8 mouse cellular contexts compared by ENCODE assay signal in the genomic region with DNA sequence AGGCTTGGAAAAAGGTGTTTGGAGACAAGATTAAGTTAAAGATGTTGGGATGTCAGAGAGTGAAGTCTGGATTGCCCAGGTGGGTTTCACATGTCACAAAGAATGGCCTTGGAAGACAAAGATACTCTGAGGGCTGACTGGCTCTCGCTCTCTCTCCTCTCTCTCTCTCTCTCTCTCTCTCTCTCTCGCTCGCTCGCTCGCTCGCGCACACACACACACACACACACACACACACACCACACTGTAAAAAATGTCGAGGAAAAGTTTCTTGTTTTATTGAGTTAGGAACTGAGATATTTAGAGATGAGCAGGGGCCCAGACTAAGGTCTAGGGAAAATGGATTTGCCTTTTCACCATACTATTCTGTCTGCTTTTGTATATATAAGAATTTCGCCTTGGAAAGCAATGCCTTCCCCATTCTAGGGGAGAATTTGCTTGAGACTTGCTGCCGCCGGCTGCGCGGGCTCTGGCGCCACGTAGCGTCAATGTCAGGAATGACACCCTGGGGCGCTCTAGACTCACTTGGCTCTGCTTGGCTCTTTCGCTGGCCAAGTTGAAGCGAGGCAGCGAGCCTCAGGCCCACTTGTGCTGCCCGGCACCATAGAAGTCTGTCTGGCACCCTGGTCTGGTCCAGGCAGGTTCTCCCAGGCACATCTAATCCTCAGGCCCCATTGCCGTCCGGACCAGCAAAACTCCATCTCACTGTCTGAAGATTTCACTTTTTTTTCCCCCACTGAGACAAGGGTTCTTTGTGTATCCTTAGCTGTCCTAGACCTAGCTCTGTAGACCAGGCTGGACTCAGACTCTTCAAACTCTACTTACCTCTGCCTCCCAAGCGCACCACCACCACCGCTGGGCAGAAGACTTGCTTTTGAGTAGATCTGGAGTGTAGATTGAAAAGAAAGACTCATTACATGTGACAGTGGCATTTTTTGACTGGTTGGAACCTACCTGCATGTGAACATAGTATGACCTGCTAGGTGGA. TPM values are rescaled to one million over a fixed set of nuclear protein-coding genes. Genes with fewer than 3 reads are reported as not detected.
DNase-seq lines count a peak whose midpoint lies in the region; ATAC-seq and TF ChIP-seq lines count a peak whose summit lies in the region.

No protein-coding gene starts in this region.

- ATAC-seq in forebrain, embryonic 12.5 days (ENCODE audit: low FRiP score): peak; percentile 85
- peak; percentile 48; the same call in 1 of the 2 replicates for ATAC-seq in neutrophil, adult 5-6 weeks (ENCODE audit: extremely low read depth, insufficient number of reproducible peaks, low FRiP score, poor library complexity, severe bottlenecking)

- TF ChIP-seq POLR2A in thymus, adult 2 months (IDR thresholded peaks at IDR 0.05; ENCODE audit: control insufficient read depth, extremely low read depth, insufficient read depth, low read length, poor library complexity): no peak

- peak; percentile 66 for TF ChIP-seq CTCF in E14TG2a.4 (conservative IDR thresholded peaks at IDR 0.05; ENCODE audit: low read length)
- TF ChIP-seq CTCF in thymus, adult 2 months (IDR thresholded peaks at IDR 0.05; ENCODE audit: borderline replicate concordance, control insufficient read depth, extremely low read depth, insufficient read depth, low read length, poor library complexity): peak; percentile 87

- H3K9ac ChIP-seq in forebrain, embryonic 12.5 days: no peak overlapping the region

- peaks cover 68% of the 10 kb centered on the region for H3K4me1 ChIP-seq in E14TG2a.4 (replicated peaks; ENCODE audit: low read depth, low read length)
- H3K4me1 ChIP-seq in forebrain, embryonic 12.5 days: 0 out of 2 replicates have a peak, but pooled peaks cover 5% of the 10 kb centered on the region
- no peaks in the 10 kb centered on the region for H3K4me1 ChIP-seq in thymus, adult 2 months (replicated peaks; ENCODE audit: control insufficient read depth, insufficient read depth, low read length)

- no peak overlapping the region for H3K27ac ChIP-seq in forebrain, embryonic 12.5 days
- no peak overlapping the region for H3K27ac ChIP-seq in thymus, adult 2 months (ENCODE audit: control insufficient read depth, insufficient read depth, low read length)

- H3K4me3 ChIP-seq in E14TG2a.4 (replicated peaks; ENCODE audit: low read length): no peak overlapping the region
- no peak overlapping the region for H3K4me3 ChIP-seq in forebrain, embryonic 12.5 days (replicated peaks)
- no peak overlapping the region for H3K4me3 ChIP-seq in thymus, adult 2 months (ENCODE audit: control insufficient read depth, insufficient read depth, low read length)

- DNase-seq in c-Kit-positive CD71-positive TER-119-negative erythroid progenitor cells, embryonic 14.5 days (ENCODE audit: low read depth): peak; percentile 31
- peak; percentile 89 to 93 for DNase-seq in heart, postnatal 14 days
- DNase-seq in layer of hippocampus, adult 11-12 months (ENCODE audit: low spot score): peak; percentile 85
- peak; percentile 71 for DNase-seq in lung, adult 18-20 months
- peak; percentile 75 for DNase-seq in thymus, adult 2 months

- H3K9me3 ChIP-seq in E14TG2a.4 (ENCODE audit: low read length): no peaks in the 10 kb centered on the region
- H3K9me3 ChIP-seq in forebrain, embryonic 12.5 days: no peaks in the 10 kb centered on the region

- no peak overlapping the region for H3K4me2 ChIP-seq in forebrain, embryonic 12.5 days

- H3K27me3 ChIP-seq in E14TG2a.4 (ENCODE audit: insufficient read depth, low read length): no peaks in the 10 kb centered on the region
- peaks cover 8% of the 10 kb centered on the region; the same call in 1 of the 2 replicates for H3K27me3 ChIP-seq in forebrain, embryonic 12.5 days
- no peaks in the 10 kb centered on the region for H3K27me3 ChIP-seq in thymus, adult 2 months (ENCODE audit: control insufficient read depth, insufficient read depth, low read length)

- 30% methylated on average over 24 of the region's 25 CpGs for WGBS in forebrain, embryonic 12.5 days
- 39% methylated on average over 25 of the region's 25 CpGs for WGBS in thymus, adult 2 months

- intact Hi-C loops in heart, postnatal 14 days (cut with DNase I): loop anchor here (2.0 to 10.0 kb wide), 4 partner anchors 53 to 167 kb away; no protein-coding TSS in a partner anchor

- H3K36me3 ChIP-seq in E14TG2a.4 (ENCODE audit: insufficient read depth, low read length): no peaks in the 10 kb centered on the region
- no peaks in the 10 kb centered on the region for H3K36me3 ChIP-seq in forebrain, embryonic 12.5 days (replicated peaks)
- no peaks in the 10 kb centered on the region for H3K36me3 ChIP-seq in thymus, adult 2 months (ENCODE audit: control insufficient read depth, insufficient read depth, low read length)

RNA-seq across cellular contexts. Expression of a gene that starts 27.8 kb away (rescaled TPM):
- 101 and 113 TPM in 2 replicates for polyA plus RNA-seq in forebrain, embryonic 12.5 days (2016; fragmentation: Nextera tagmentation; extraction: Ambion mirVana)
- total RNA-seq in heart, postnatal 14 days (2021): 10 to 100 TPM; 59.2 to 60.7 TPM
- 0.25 and 1.0 TPM in 2 replicates for total RNA-seq in neutrophil, adult 5-6 weeks (2017)
- polyA plus RNA-seq in thymus, adult 2 months (2012; rRNA removed): 3.7 and 6.1 TPM in 2 replicates

RNA-seq across cellular contexts. Expression of a gene that starts 33.3 kb away (rescaled TPM):
- polyA plus RNA-seq in forebrain, embryonic 12.5 days (2016; fragmentation: Nextera tagmentation; extraction: Ambion mirVana): 36.4 and 39.2 TPM in 2 replicates
- 10 to 100 TPM; 28.5 to 31.1 TPM for total RNA-seq in heart, postnatal 14 days (2021)
- 95.3 and 96.3 TPM in 2 replicates for total RNA-seq in neutrophil, adult 5-6 weeks (2017)
- polyA plus RNA-seq in thymus, adult 2 months (2012; rRNA removed): 70.5 and 75.4 TPM in 2 replicates

Comparison
In these comparisons a context has a peak if more than half of its experiments do, and no peak if none do; other contexts are left out.
1. DNase-seq: peak in every context shown above with its lines; median percentile 91 in heart, postnatal 14 days; 85 in layer of hippocampus, adult 11-12 months; 75 in thymus, adult 2 months; 71 in lung, adult 18-20 months; 31 in c-Kit-positive CD71-positive TER-119-negative erythroid progenitor cells, embryonic 14.5 days.
2. RNA of a gene that starts 27.8 kb away (total RNA-seq): 59.2 to 60.7 TPM in heart, postnatal 14 days; 0.25 to 1.0 TPM in neutrophil, adult 5-6 weeks; every median in the first group is over 10 times any median in the second.